9 mouse cellular contexts compared by ENCODE assay signal in the genomic region with DNA sequence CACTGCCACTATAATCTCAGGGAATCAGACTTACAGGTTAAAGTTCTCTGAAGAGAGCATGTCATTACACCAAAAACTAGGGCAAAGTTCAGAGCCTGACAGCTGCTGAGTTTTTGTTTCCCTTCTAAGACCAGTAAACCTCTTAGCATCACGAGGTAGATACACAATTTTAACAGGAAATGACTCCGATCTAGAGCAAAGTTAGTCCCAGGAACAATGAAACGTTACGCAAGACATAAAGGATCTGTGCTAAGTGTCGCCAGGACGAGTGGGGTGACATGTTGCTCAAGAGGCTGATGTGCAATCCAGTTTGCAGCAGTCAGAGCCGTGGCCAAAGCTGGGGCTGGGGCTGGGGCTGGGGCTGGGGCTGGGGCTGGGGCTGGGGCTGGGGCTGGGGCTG. TPM values are rescaled to one million over a fixed set of nuclear protein-coding genes. Genes with fewer than 3 reads are reported as not detected.
A peak's percentile ranks its signal among the peaks of the same experiment; 100 is the strongest.
DNase-seq lines count a peak whose midpoint lies in the region; ATAC-seq and TF ChIP-seq lines count a peak whose summit lies in the region.
"Had no signal": no experiment of that assay in that cellular context is flagged by ENCODE, and none has a peak within 500 bp of the region (broad histone marks: within the 10 kb centered on the region; RNA-seq: fewer than 3 reads in every experiment).

No protein-coding gene starts in this region.

- WGBS in heart, embryonic 11.5 days (ENCODE audit: insufficient replicate concordance), result 41% methylated on average over 7 of the region's 7 CpGs
- WGBS in liver, embryonic 12.5 days (ENCODE audit: insufficient replicate concordance), result 19% methylated on average over 7 of the region's 7 CpGs
- WGBS in hindbrain, postnatal 0 days, result 64% methylated on average over 7 of the region's 7 CpGs

- H3K4me1 ChIP-seq in heart, embryonic 11.5 days (ENCODE audit: control insufficient read depth, insufficient read depth, low read length), result no peaks in the 10 kb centered on the region
- peaks cover 38% of the 10 kb centered on the region for H3K4me1 ChIP-seq in liver, embryonic 12.5 days
- no peaks in the 10 kb centered on the region for H3K4me1 ChIP-seq in hindbrain, postnatal 0 days (ENCODE audit: insufficient read depth, low read length)
- H3K4me1 ChIP-seq: hindbrain, embryonic 15.5 days had no signal

- no peaks in the 10 kb centered on the region for H3K27me3 ChIP-seq in heart, embryonic 11.5 days (ENCODE audit: control insufficient read depth, insufficient read depth, low read length)
- peaks cover 3% of the 10 kb centered on the region; the same call in 1 of the 2 replicates for H3K27me3 ChIP-seq in liver, embryonic 12.5 days (replicated peaks)
- no peaks in the 10 kb centered on the region for H3K27me3 ChIP-seq in hindbrain, postnatal 0 days (ENCODE audit: insufficient read depth, low read length)
- H3K27me3 ChIP-seq: hindbrain, embryonic 15.5 days had no signal

- no peak for TF ChIP-seq CTCF in hindbrain, postnatal 0 days (IDR thresholded peaks at IDR 0.05; ENCODE audit: low read depth)

- peak; percentile 98 for DNase-seq in heart, adult 11 months
- DNase-seq in gonadal fat pad, adult 2 months (ENCODE audit: low read depth), result peak; percentile 100
- peak; percentile 40 for DNase-seq in naive thymus-derived CD4-positive, alpha-beta T cell, adult 2 months (ENCODE audit: low read depth)
- no peak for DNase-seq in hindbrain, postnatal 0 days (ENCODE audit: low spot score)
- no peak for DNase-seq in spleen, postnatal 4 days (ENCODE audit: low spot score in 2 of 2)
- DNase-seq in right cerebral cortex, postnatal 36 days (ENCODE audit: low spot score in 2 of 2), result no peak

- no peak for ATAC-seq in heart, embryonic 11.5 days (replicated peaks; ENCODE audit: insufficient number of reproducible peaks, low FRiP score, low TSS enrichment)
- ATAC-seq in liver, embryonic 12.5 days, result peak; percentile 53; the same call in 1 of the 2 replicates
- no peak for ATAC-seq in hindbrain, postnatal 0 days

- H3K4me3 ChIP-seq in heart, embryonic 11.5 days (ENCODE audit: low read depth, low read length), result no peak overlapping the region
- no peak overlapping the region for H3K4me3 ChIP-seq in liver, embryonic 12.5 days
- H3K4me3 ChIP-seq in hindbrain, postnatal 0 days (ENCODE audit: low read length), result no peak overlapping the region
- H3K4me3 ChIP-seq: hindbrain, embryonic 15.5 days had no signal

- no peak overlapping the region for H3K4me2 ChIP-seq in heart, embryonic 11.5 days
- H3K4me2 ChIP-seq in liver, embryonic 12.5 days, result no peak overlapping the region
- H3K4me2 ChIP-seq in hindbrain, postnatal 0 days (ENCODE audit: low read depth, low read length), result no peak overlapping the region
- H3K4me2 ChIP-seq: hindbrain, embryonic 15.5 days had no signal

- H3K9ac ChIP-seq in heart, embryonic 11.5 days (ENCODE audit: low read depth, low read length), result no peak overlapping the region
- H3K9ac ChIP-seq in liver, embryonic 12.5 days, result no peak overlapping the region
- no peak overlapping the region for H3K9ac ChIP-seq in hindbrain, postnatal 0 days (replicated peaks; ENCODE audit: low read length)
- H3K9ac ChIP-seq: hindbrain, embryonic 15.5 days had no signal

- H3K36me3 ChIP-seq in heart, embryonic 11.5 days (ENCODE audit: control insufficient read depth, insufficient read depth, low read length), result no peaks in the 10 kb centered on the region
- no peaks in the 10 kb centered on the region for H3K36me3 ChIP-seq in liver, embryonic 12.5 days
- H3K36me3 ChIP-seq in hindbrain, postnatal 0 days (ENCODE audit: insufficient read depth, low read length), result no peaks in the 10 kb centered on the region
- H3K36me3 ChIP-seq: hindbrain, embryonic 15.5 days had no signal

- no peak overlapping the region for H3K27ac ChIP-seq in heart, embryonic 11.5 days (ENCODE audit: low read depth, low read length)
- peak overlapping the region; percentile 68 for H3K27ac ChIP-seq in liver, embryonic 12.5 days
- no peak overlapping the region for H3K27ac ChIP-seq in hindbrain, postnatal 0 days
- H3K27ac ChIP-seq: hindbrain, embryonic 15.5 days had no signal

- no peaks in the 10 kb centered on the region for H3K9me3 ChIP-seq in heart, embryonic 11.5 days (replicated peaks; ENCODE audit: control insufficient read depth, low read length)
- H3K9me3 ChIP-seq in liver, embryonic 12.5 days (replicated peaks), result no peaks in the 10 kb centered on the region
- no peaks in the 10 kb centered on the region for H3K9me3 ChIP-seq in hindbrain, postnatal 0 days (ENCODE audit: low read length)
- H3K9me3 ChIP-seq: hindbrain, embryonic 15.5 days had no signal

RNA-seq across cellular contexts. Expression of a gene that starts 20.3 kb away (rescaled TPM):
- 65.4 and 70.4 TPM in 2 replicates for polyA plus RNA-seq in heart, embryonic 11.5 days (2014; fragmentation: Nextera tagmentation; extraction: Ambion mirVana)
- 124 and 416 TPM in 2 replicates for polyA plus RNA-seq in gonadal fat pad, adult 2 months (2012; rRNA removed)
- polyA plus RNA-seq in liver, embryonic 12.5 days (2016; fragmentation: Nextera tagmentation; extraction: Ambion mirVana), result 129 and 134 TPM in 2 replicates
- total RNA-seq in hindbrain, postnatal 0 days (2014; rRNA removed), result 42.7 and 48.8 TPM in 2 replicates
- polyA plus RNA-seq in hindbrain, postnatal 0 days (2015; fragmentation: Nextera tagmentation; extraction: Ambion mirVana), result 37.3 and 38.6 TPM in 2 replicates

RNA-seq across cellular contexts. Expression of a gene that starts 58.2 kb away (rescaled TPM):
- 5.5 and 8.3 TPM in 2 replicates for polyA plus RNA-seq in heart, embryonic 11.5 days (2014; fragmentation: Nextera tagmentation; extraction: Ambion mirVana)
- polyA plus RNA-seq in gonadal fat pad, adult 2 months (2012; rRNA removed), result 6.8 and 8.4 TPM in 2 replicates
- polyA plus RNA-seq in liver, embryonic 12.5 days (2016; fragmentation: Nextera tagmentation; extraction: Ambion mirVana), result 4.9 and 6.9 TPM in 2 replicates
- 8.8 and 14.3 TPM in 2 replicates for total RNA-seq in hindbrain, postnatal 0 days (2014; rRNA removed)
- polyA plus RNA-seq in hindbrain, postnatal 0 days (2015; fragmentation: Nextera tagmentation; extraction: Ambion mirVana), result 3.2 and 4.3 TPM in 2 replicates

Comparison
In these comparisons a context has a peak if more than half of its experiments do, and no peak if none do; other contexts are left out.
1. DNase-seq: peak in heart, adult 11 months (single experiment), gonadal fat pad, adult 2 months (single experiment) and naive thymus-derived CD4-positive, alpha-beta T cell, adult 2 months (single experiment); none in hindbrain, postnatal 0 days (single experiment), spleen, postnatal 4 days (0 of 2) and right cerebral cortex, postnatal 36 days (0 of 2).